Mouse (Mus musculus): Measurements from ENCODE around the gene Trmt1.
"Not testable (repeated sequence)": the region's sequence is repeated elsewhere in the genome, so short reads cannot be mapped to it uniquely, and the experiment has no call there.

Trmt1 gene

DNA sequence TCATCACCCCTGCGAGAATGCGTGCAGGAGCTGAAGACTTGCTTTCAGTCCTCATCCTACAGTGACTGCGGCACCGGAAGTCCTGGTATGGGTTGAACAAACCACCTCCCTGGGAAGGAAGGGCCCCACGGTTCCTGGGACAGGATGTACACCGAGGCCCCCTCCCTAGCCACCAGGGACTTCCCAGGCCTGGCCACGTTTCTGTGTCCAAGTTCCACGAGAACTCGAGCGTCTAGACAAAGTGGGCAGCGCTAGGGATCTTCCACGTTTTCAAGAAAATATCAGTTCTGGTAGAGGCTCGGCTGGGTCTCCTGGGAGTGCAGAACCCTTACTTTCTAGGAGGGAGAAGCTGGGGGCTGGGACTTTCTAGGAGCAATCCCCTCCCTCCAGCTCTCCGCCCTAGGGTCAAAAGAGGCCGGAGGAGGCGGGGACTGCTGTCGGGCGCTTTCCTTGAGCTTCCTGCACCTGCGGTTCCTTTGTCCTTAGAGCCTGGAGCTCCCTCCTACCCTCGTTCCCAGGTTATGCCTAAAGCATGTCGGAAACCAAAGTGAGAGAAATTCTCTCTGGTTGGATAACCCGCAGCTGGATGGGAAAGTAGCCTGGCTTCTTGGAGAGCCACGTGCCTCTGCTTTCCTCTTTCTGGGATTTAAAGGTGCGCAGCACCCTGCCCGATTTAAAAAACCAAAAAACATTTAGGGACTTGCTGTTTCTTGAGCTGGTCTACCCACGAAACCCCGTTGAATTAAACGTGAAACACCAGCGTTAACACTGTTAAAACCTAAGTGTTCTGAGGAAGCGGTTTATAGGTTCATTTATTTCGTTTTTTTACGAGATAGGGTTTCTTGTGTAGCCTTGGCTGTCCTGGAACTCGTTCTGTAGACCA, 25.9 kb upstream of the Trmt1 start:
- DNase-seq (ENCODE audit: low read depth in 2 of 2, low spot score in 2 of 2) = peak; percentile 72 to 77

GRCm38 (mm10) chr8:84660819-84661457, 25.2 kb upstream of the Trmt1 start:
- peak in 1 of 2 experiments; percentile 19 for DNase-seq (ENCODE audit: low read depth in 2 of 2, low spot score in 2 of 2)

DNA sequence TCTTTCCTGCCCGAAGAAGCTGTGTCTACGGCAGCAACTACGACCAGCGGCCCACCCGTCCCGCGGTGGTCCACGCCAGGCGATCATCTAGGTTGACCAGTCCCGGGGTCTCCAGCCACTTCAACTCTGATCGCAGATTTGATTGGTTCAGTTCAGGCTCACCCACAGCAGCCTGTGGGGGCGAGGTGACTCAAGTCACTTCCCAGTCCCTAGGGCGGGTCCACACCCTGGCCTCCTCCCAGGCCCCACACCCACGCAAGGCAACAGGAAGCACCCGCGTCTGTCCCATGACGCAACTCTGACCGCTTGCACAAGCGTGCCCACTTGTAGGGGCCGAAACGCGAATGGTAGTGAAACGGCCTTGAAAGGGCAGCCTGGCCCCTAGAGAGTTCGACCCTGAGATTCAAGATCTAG, 24.6 kb upstream of the Trmt1 start:
- DNase-seq (ENCODE audit: low read depth in 2 of 2, low spot score in 2 of 2) = peak in 1 of 2 experiments; percentile 57

GRCm38 (mm10) chr8:84661961-84662571, 24.0 kb upstream of the Trmt1 start:
- peak; percentile 49 to 58 for DNase-seq (ENCODE audit: low read depth in 2 of 2, low spot score in 2 of 2)

GRCm38 (mm10) chr8:84662581-84663065, 23.5 kb upstream of the Trmt1 start, which contains the start of gene Ier2:
Gene Ier2 (minus strand): TSS chr8:84662852.
- peak; percentile 91 for DNase-seq (ENCODE audit: low read depth in 2 of 2, low spot score in 2 of 2)

DNA sequence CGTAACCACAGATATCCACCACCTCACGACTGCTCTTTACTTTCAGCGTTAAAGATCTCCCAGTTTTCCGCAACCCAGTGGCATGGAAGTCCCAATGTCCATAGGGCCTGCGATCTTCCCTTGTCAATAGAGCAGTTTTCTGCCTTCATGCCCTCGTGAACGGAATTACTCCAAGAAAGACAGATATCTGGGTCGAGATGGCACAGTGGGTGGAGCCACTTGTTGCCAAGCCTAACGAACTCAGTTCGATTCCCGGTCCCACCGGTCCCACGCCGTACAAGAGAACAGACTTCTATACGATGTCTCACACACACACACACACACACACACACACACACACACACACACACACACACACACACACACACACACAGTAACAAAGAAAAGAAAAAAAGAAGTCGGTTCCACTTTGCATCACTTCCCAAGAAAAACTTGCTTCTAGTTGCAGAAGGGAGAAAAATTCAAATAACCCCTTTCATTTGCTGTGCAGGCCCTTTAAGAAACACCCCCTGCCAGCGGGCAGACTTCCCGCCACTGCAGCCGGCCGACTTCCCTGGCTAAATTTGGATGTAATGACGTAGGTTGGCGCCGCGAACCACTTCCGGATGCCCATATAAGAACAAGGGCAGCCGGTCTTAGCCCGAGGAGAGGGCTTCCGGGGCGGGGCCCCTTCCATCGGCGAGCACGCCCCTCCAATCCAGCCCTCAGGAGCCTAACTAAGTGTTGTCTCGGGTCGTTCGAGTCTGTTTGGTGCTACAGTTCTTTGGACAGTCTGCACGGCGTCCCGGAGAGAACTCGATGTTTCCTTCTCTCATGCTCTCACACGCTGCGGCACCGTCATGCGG, 22.4 kb upstream of the Trmt1 start:
- DNase-seq (ENCODE audit: low read depth in 2 of 2, low spot score in 2 of 2) = peak; percentile 83 to 84

DNA sequence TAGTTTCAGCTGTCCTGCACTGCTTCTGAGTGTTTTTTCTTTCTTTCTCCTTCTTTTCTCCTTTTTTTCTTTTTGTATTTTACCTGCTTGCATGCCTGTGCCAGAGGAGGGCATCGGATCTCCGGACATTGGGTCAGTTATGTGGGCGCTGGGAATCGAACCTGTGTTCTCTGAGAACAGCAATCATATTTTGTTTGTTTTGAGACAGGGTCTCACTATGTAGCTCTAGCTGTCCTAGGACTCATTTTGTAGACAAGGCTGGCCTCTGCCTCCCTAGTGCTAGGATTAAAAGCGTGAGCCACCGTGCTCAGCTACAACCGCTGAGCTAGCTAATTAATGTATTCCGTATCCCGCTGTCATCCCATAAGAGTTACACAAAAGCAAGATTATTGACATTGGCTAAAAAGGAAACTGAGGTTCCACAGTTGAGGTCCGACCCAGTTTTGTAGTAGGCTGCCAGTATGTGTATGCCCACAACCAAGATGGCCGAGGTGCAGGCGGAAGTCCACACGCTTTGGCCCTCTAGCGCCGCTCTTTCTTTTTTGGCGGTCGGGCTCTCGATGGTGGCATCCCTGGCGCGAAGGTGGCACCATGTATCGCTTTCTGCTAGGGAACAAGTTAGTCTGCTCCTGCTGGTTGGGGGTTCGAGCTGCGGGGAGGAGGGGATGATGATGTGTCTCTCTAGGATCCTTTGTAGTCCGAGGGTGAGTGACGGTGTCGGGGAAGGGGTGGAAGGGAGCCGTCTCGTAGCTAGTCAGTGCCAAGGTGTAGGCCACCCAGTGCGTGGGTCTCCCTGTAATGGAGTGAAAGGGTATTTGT, 21.3 kb upstream of the Trmt1 start:
- DNase-seq (ENCODE audit: low read depth in 2 of 2, low spot score in 2 of 2) = peak; percentile 43 to 51

- DNase-seq (ENCODE audit: low read depth in 2 of 2, low spot score in 2 of 2) = no peak
Measured at GRCm38 (mm10) chr8:84665385-84665893, 20.7 kb upstream of the Trmt1 start.

DNA sequence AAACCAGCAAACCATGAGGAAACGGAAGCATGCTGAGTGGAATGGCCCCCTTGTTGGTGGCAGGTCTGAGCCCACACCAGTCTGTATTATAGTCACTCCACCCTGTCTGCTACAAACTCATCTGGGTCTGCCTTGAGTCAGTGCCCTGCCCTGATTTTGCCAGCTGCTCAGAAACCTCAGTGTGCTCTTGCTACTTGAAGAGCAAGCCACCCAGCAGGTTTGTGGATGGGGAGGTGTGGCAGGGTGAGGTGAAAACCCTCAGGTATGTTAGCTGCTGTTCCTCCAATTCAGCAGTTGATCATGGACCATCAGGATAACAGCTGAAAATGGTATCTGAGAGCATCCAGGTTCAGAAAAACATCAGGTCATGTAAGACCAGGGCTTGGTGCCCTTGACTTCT, 18.0 kb upstream of the Trmt1 start:
- DNase-seq (ENCODE audit: low read depth in 2 of 2, low spot score in 2 of 2) = no peak

- no peak for DNase-seq (ENCODE audit: low read depth in 2 of 2, low spot score in 2 of 2)
Measured at GRCm38 (mm10) chr8:84668731-84669485, 17.2 kb upstream of the Trmt1 start.

GRCm38 (mm10) chr8:84670295-84671006, 15.7 kb upstream of the Trmt1 start:
- DNase-seq (ENCODE audit: low read depth in 2 of 2, low spot score in 2 of 2) = not testable (repeated sequence)

GRCm38 (mm10) chr8:84677305-84677704, 8.8 kb upstream of the Trmt1 start:
- no peak for DNase-seq (ENCODE audit: low read depth in 2 of 2, low spot score in 2 of 2)

- no peak for DNase-seq (ENCODE audit: low read depth in 2 of 2, low spot score in 2 of 2)
Measured at GRCm38 (mm10) chr8:84681476-84681875, 4.6 kb upstream of the Trmt1 start.

DNA sequence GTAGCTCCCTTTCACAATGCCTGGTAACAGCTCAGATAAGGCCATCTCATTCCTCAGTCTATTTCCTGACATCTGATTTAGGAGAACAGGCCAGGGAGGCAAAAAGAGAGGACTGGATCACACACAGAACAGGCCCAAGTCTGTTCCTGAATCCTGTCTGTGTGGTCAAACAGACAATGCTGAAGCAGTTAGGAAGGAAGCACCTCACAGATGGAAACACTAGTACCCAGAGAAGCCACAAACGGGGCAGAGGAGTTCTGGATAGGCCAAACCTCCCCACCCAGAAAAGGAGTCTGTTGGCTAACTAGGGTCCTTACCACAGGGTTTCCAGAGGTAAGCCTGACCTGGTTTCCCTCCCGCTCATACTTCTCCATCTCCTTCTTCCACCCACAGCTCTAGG, 3.9 kb upstream of the Trmt1 start:
- no peak for DNase-seq (ENCODE audit: low read depth in 2 of 2, low spot score in 2 of 2)

DNA sequence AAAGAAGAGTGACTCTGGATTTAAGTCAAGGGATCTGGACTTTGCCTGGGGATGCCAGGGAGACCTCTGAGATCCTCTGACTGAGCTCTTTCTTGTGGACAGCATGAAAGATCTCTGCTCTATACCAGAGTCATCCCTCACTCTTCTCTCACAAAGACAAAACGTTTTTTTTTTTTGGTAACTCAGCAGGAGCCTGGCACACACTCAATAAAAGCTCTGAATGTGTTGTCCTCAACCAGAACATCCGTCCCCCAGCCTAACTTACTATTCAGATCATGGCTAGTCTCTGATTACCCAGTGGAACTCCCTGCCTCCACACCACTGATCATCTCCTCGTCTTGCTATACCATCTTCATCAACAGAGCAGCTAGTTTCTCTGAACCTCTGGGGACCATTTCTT, 1.6 kb upstream of the Trmt1 start:
- no peak for DNase-seq (ENCODE audit: low read depth in 2 of 2, low spot score in 2 of 2)

- DNase-seq (ENCODE audit: low read depth in 2 of 2, low spot score in 2 of 2) = no peak
Measured at GRCm38 (mm10) chr8:84687003-84687704, 1.0 kb downstream of the Trmt1 start.

- peak; percentile 75 to 77 for DNase-seq (ENCODE audit: low read depth in 2 of 2, low spot score in 2 of 2)
Measured at GRCm38 (mm10) chr8:84687705-84688100, 1.6 kb downstream of the Trmt1 start, which contains the start of gene Nacc1. Gene Nacc1 (minus strand): TSS chr8:84687862.
